Mouse (Mus musculus) thymus, adult 2 months (tissue): Measurements from ENCODE around the gene Dnal1.

Source experiments
- CTCF ChIP-seq: fragments of 200-500 bp; IDR thresholded peaks from 2 replicates; pipeline ENCODE4 v1.5.1; 2012; ENCODE audit warnings: mild to moderate bottlenecking, control low read depth, low read length, moderate library complexity, borderline replicate concordance; ENCODE audit not compliant: control insufficient read depth, poor library complexity, insufficient read depth; ENCODE audit errors: extremely low read depth
- POLR2A ChIP-seq: fragments of 200-500 bp; IDR thresholded peaks from 2 replicates; pipeline ENCODE4 v1.6.1; 2012; ENCODE audit warnings: mild to moderate bottlenecking, low read length, control low read depth, moderate library complexity; ENCODE audit not compliant: control insufficient read depth, poor library complexity, insufficient read depth; ENCODE audit errors: extremely low read depth

DNA sequence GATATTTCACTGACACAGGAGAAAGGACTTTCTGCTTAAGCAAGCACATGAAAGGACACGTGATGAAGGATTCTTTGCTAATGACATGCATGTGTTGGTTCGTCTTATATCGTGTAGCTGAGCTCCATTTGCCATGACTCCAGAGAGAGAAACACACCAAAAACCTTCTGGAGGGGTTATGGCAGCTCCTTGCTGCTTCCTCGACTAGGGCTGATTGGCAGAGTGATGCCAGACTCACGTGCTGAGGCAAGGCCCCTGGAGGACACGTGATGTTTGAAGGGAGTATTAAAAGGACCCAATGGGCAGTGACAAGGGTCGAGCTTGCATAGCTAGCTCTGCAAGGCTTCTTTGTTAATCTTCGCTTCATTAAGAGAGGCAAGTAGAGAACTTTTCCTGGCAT, 45.9 kb upstream of the Dnal1 start:
- no peak for TF ChIP-seq POLR2A
- TF ChIP-seq CTCF, result no peak
